Mouse (Mus musculus) stomach, postnatal 0 days (tissue): ENCODE results near the gene Kidins220. TPM values are rescaled to one million over a fixed set of nuclear protein-coding genes. Genes with fewer than 3 reads are reported as not detected.

Experiments
- ATAC-seq: fragments of 200-750 bp; cut with Nextera tagmentation; 2 replicates; pipeline ENCODE4 v1.8.0; 2017; ENCODE audit not compliant: low FRiP score, low TSS enrichment
- DNase-seq: peaks from one replicate; pipeline ENCODE4 v3.0.0-alpha.2; 2016; ENCODE audit warnings: low spot score
- H3K27ac ChIP-seq: fragments of 300-500 bp; sonication (generic); replicated peaks from 2 replicates; pipeline ENCODE4 v1.5.1; 2014; ENCODE audit warnings: mild to moderate bottlenecking, control low read depth
- H3K27me3 ChIP-seq: fragments of 300-500 bp; sonication (generic); 2 replicates; pipeline ENCODE4 v1.6.1; 2014; ENCODE audit warnings: low read length; ENCODE audit not compliant: control insufficient read depth, insufficient read depth
- H3K36me3 ChIP-seq: fragments of 300-500 bp; sonication (generic); 2 replicates; pipeline ENCODE4 v1.6.1; 2014; ENCODE audit warnings: low read length, mixed read lengths; ENCODE audit not compliant: control insufficient read depth, insufficient read depth
- H3K4me1 ChIP-seq: fragments of 300-500 bp; sonication (generic); replicated peaks from 2 replicates; pipeline ENCODE4 v1.6.1; 2014; ENCODE audit warnings: antibody characterized with exemption; ENCODE audit not compliant: control insufficient read depth, insufficient read depth
- H3K4me2 ChIP-seq: fragments of 300-500 bp; sonication (generic); replicated peaks from 2 replicates; pipeline ENCODE4 v1.6.1; 2014; ENCODE audit warnings: low read depth, mild to moderate bottlenecking, control low read depth, moderate library complexity
- H3K4me3 ChIP-seq: fragments of 300-500 bp; sonication (generic); 2 replicates; pipeline ENCODE4 v1.5.1; 2014; ENCODE audit warnings: low read depth, low read length, control low read depth
- H3K9ac ChIP-seq: fragments of 300-500 bp; sonication (generic); 2 replicates; pipeline ENCODE4 v1.6.1; 2014; ENCODE audit warnings: mild to moderate bottlenecking, low read length, control low read depth, mixed read lengths
- H3K9me3 ChIP-seq: fragments of 300-500 bp; sonication (generic); 2 replicates; pipeline ENCODE4 v1.6.1; 2016; ENCODE audit warnings: low read length; ENCODE audit not compliant: control insufficient read depth
- CTCF ChIP-seq: IDR thresholded peaks from 2 replicates; pipeline ENCODE4 v1.5.1; 2016; ENCODE audit warnings: antibody characterized with exemption, low read depth, mild to moderate bottlenecking, moderate library complexity
- EP300 ChIP-seq: optimal IDR thresholded peaks from 2 replicates; pipeline ENCODE3; 2016; ENCODE audit warnings: antibody characterized with exemption
- WGBS: fragments of 180-500 bp; shearing (Covaris S2); extraction: QIAGEN DNeasy Blood & Tissue Kit; methylation state at CpG from one replicate; pipeline ENCODE4 v1.1.7; 2014; 5-methylcytosine and 5-hydroxymethylcytosine counted together
- polyA plus RNA-seq: library from polyadenylated mRNA; unstranded; fragments of >200 nt; fragmentation: Nextera tagmentation; extraction: Ambion mirVana; gene quantifications from 2 replicates; pipeline ENCODE4 v1.2.1, GENCODE M21; 2015

Gene Kidins220
- polyA plus RNA-seq, 1 experiment from 2014 or later, result 9.1 TPM

- Histone ChIP-seq H3K36me3 (no peaks in the 10 kb centered on the region), H3K27me3 (no peaks in the 10 kb centered on the region), H3K4me3 (no peak overlapping the region), H3K9me3 (no peaks in the 10 kb centered on the region), H3K9ac (no peak overlapping the region), H3K27ac (no peak overlapping the region), H3K4me2 (0 out of 2 replicates have a peak overlapping the region, but pooled peaks have one; percentile 8), H3K4me1 (no peaks in the 10 kb centered on the region; the same call in 1 of the 2 replicates)
- DNase-seq (no peak), ATAC-seq (0 out of 2 replicates have a peak, but pooled peaks have one; percentile 58)
- 42% methylated on average over 26 of the region's 26 CpGs for WGBS
- TF ChIP-seq CTCF (no peak), EP300 (no peak)
These were observed 108.8 kb downstream of the Kidins220 start for GRCm38 (mm10) chr12:25083260-25084178.

- ATAC-seq (no peak), DNase-seq (no peak)
- no peak overlapping the region for H3K9ac ChIP-seq
- no peaks in the 10 kb centered on the region for H3K27me3 ChIP-seq
- no peaks in the 10 kb centered on the region for H3K36me3 ChIP-seq
- 61% methylated on average over 4 of the region's 4 CpGs for WGBS
- H3K4me2 ChIP-seq, result no peak overlapping the region
- TF ChIP-seq CTCF, result no peak
- TF ChIP-seq EP300, result no peak
- no peak overlapping the region for H3K4me3 ChIP-seq
- no peak overlapping the region for H3K27ac ChIP-seq
- H3K9me3 ChIP-seq, result no peaks in the 10 kb centered on the region
- no peaks in the 10 kb centered on the region; the same call in 1 of the 2 replicates for H3K4me1 ChIP-seq
These were observed 112.2 kb downstream of the Kidins220 start for GRCm38 (mm10) chr12:25086966-25087365.

GRCm38 (mm10) chr12:25089433-25089832 lies 114.7 kb downstream of the Kidins220 start:
- DNase-seq, result no peak
- H3K4me2 ChIP-seq, result no peak overlapping the region
- no peak for ATAC-seq
- no peaks in the 10 kb centered on the region for H3K36me3 ChIP-seq
- 83% methylated on average over 1 of the region's 1 CpGs for WGBS
- H3K9me3 ChIP-seq, result no peaks in the 10 kb centered on the region
- no peak overlapping the region for H3K9ac ChIP-seq
- TF ChIP-seq EP300, result no peak
- no peak for TF ChIP-seq CTCF
- peaks cover 7% of the 10 kb centered on the region; the same call in 1 of the 2 replicates for H3K4me1 ChIP-seq
- H3K27ac ChIP-seq, result no peak overlapping the region
- no peak overlapping the region for H3K4me3 ChIP-seq
- H3K27me3 ChIP-seq, result no peaks in the 10 kb centered on the region

- TF ChIP-seq CTCF, result peak; percentile 100
- no peak for TF ChIP-seq EP300
- H3K27ac ChIP-seq, result peak overlapping the region; percentile 35
- 7% methylated on average over 25 of the region's 25 CpGs for WGBS
- H3K27me3 ChIP-seq, result no peaks in the 10 kb centered on the region
- H3K9me3 ChIP-seq, result no peaks in the 10 kb centered on the region
- no peaks in the 10 kb centered on the region for H3K36me3 ChIP-seq
- H3K4me2 ChIP-seq, result peak overlapping the region; percentile 73
- H3K9ac ChIP-seq, result peak overlapping the region; percentile 56
- peaks cover 9% of the 10 kb centered on the region; the same call in 1 of the 2 replicates for H3K4me1 ChIP-seq
- H3K4me3 ChIP-seq, result peak overlapping the region; percentile 36
- ATAC-seq (peak; percentile 51), DNase-seq (peak; percentile 87)
These were observed 117.4 kb downstream of the Kidins220 start for GRCm38 (mm10) chr12:25092027-25092704.

- DNase-seq (peak; percentile 76), ATAC-seq (peak; percentile 28)
- no peaks in the 10 kb centered on the region for H3K27me3 ChIP-seq
- peak overlapping the region; percentile 36 for H3K4me3 ChIP-seq
- peaks cover 9% of the 10 kb centered on the region; the same call in 1 of the 2 replicates for H3K4me1 ChIP-seq
- H3K9ac ChIP-seq, result peak overlapping the region; percentile 56
- TF ChIP-seq EP300 (no peak), CTCF (no peak)
- WGBS, result 4% methylated on average over 16 of the region's 17 CpGs
- peak overlapping the region; percentile 35 for H3K27ac ChIP-seq
- H3K36me3 ChIP-seq, result no peaks in the 10 kb centered on the region
- H3K4me2 ChIP-seq, result peak overlapping the region; percentile 73
- H3K9me3 ChIP-seq, result no peaks in the 10 kb centered on the region
These were observed 118.1 kb downstream of the Kidins220 start for GRCm38 (mm10) chr12:25092751-25093211.
